Mouse (Mus musculus) kidney, adult 9 months (tissue): ENCODE results near the gene Apex1.
"Not testable (repeated sequence)": the region's sequence is repeated elsewhere in the genome, so short reads cannot be mapped to it uniquely, and the experiment has no call there.

Experiments
- DNase-seq: peaks from one replicate; pipeline ENCODE4 v3.0.0; 2022

The Apex1 gene

GRCm38 (mm10) chr14:50924281-50925064 is at the start of gene Apex1, which contains the start of gene Osgep:
Gene Apex1 (plus strand): TSS chr14:50924968.
Gene Osgep (minus strand): TSS chr14:50924893.
- peak; percentile 98 for DNase-seq

- DNase-seq = no peak
Observed at GRCm38 (mm10) chr14:50875175-50875574, 49.6 kb upstream of the Apex1 start.

DNA sequence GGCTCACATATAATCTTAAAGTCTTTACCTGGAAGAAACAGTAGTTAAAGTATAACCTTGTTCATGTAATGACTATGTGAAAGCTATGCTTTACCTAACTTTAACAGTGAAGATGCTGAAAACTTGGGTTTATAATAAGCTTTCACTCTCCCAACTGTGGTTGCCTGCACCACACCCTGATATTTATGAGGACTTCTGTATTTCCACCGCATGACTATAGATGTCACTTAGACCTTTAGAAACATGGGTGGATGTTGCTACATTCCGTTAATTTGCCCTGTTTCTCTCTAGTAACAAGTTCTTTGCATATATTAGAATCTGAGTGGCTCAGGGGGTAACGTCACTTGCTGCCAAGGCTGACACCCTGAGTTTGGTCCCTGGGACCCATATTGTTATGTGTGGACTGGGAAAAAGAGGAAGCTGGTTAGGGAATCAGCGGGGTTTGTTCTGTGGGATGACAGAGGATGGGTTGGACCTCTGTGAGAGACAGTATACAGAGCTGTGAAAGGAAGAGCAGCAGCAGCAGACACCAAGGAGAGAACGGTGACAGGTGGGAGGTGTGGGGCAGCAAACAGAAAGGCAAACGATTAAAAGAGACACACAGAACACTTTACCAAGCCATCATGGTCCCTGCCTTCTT is 49.1 kb upstream of the Apex1 start:
- no peak for DNase-seq

DNA sequence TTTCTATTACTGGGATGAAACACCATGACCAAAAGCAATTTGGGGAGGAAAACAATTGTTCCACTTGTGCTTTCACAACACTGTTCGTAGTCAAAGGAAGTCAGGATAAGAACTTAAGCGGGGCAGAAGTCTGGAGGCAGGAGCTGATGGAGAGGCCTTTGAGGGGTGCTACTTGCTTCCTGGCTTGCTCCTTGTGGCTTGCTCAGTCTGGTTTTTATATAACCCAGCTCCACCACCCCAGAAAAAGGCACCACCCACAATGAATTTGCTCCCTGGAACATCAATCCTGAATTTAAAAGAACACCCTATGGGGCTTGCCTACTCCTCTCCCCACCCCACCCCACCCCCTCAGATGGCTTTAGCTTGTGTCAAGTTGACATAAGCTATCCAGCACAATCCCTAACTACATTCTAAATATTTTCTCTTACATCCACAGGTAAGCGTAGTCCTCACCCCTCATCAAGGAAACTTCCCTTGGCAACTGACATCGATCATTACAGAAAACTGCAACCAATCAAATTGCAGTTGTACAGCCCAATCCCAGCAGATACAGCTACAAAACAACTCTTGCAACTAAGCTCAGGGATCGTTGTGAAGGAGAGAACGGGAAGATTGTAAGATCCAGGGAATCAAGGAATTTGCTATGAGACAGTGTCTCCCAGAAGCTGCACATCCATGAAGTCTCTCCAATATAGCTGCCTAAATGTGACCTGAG is 48.4 kb upstream of the Apex1 start:
- DNase-seq = no peak

- DNase-seq = no peak
Observed at GRCm38 (mm10) chr14:50891621-50892020, 33.1 kb upstream of the Apex1 start.

DNA sequence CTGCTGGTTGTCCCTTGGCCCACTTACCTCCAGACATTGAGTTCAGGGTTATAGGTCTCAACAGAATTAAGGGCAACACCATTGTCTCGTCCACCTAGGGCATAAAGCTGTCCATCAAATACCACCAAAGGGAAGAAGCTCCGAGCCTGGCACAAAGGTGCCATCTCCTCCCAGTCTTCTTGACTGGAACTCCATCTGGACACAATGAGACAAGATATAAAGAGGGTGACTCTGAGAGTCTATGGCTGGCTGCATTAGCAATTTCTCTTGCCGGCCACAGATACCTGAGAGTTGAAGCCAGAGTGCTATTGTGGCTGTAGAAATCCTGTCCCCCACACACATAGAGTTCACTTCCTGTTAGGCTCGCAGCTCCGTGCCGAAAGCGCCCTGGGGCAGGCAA is 32.7 kb upstream of the Apex1 start:
- DNase-seq = no peak

DNA sequence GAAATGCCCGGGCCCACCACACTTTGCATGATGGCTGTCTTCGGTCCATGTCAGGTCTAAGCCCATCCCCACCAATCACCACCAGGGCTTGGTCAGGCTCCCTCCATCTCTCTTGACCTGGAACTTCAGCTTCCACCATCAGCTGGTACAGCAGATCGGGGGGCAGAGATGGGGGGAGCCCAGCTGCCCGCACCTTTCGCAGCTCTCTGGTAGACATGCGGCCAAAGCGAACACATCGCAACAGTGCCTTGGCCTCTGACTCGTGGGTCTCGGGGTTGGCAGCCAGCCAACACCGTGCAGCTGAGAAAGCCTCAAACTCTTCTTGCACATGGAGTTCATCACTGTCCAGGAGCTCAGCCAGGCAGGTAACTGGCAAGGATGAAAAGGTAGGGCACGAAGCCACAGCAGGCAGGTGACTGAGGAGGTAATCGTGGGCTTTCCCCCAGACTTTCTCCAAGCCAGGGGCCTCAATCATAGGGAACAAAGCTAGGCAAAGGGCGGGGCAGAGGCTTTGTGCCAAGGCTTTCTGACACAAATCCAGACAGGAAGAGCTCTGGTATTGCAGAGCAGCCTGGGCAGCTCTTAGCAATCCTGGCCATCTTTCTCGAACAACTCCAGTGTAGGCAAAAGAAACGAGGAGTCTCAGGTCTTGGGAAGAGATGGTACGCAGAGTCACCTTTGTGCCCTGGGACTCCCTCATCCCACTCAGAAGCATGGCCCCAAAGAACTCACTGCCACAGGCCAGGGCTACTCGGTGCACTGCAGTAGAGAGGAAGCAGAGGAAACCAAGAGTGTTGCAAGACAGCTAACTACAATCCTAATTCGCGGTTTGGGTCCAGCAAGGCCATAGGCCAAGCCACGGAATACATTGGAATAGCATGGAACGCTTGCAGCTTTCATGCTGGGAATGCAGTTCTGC is 32.0 kb upstream of the Apex1 start:
- no peak for DNase-seq

GRCm38 (mm10) chr14:50895407-50895806 is 29.4 kb upstream of the Apex1 start:
- no peak for DNase-seq

- DNase-seq = peak; percentile 57
Observed at GRCm38 (mm10) chr14:50895985-50896746, 28.6 kb upstream of the Apex1 start.

- no peak for DNase-seq
Observed at GRCm38 (mm10) chr14:50896747-50897373, 27.9 kb upstream of the Apex1 start.

DNA sequence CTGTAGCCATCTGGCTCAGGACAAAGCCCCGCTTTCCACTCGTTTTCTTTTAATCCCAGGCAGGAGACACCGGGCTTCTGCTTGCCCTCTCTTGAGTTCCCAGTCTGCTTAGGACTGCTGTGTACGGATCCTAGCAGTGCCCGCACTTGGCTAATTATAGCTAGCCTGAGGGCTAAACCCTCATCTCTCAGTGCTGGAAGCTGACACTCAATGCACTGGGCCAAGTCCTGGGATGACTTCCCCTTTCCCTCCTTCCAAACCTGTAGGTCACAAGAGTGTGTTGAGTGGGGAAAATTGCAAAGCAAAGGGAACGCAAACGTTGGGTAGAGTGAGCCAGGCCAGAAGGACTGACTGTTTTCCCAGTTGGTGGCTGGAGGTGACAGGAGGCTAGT is 27.4 kb upstream of the Apex1 start, which contains the start of gene Klhl33:
Gene Klhl33 (minus strand): TSS at position 134 of the 392 bp plus-strand sequence.
- no peak for DNase-seq

GRCm38 (mm10) chr14:50897992-50898391 is 26.8 kb upstream of the Apex1 start:
- not testable (repeated sequence) for DNase-seq

DNA sequence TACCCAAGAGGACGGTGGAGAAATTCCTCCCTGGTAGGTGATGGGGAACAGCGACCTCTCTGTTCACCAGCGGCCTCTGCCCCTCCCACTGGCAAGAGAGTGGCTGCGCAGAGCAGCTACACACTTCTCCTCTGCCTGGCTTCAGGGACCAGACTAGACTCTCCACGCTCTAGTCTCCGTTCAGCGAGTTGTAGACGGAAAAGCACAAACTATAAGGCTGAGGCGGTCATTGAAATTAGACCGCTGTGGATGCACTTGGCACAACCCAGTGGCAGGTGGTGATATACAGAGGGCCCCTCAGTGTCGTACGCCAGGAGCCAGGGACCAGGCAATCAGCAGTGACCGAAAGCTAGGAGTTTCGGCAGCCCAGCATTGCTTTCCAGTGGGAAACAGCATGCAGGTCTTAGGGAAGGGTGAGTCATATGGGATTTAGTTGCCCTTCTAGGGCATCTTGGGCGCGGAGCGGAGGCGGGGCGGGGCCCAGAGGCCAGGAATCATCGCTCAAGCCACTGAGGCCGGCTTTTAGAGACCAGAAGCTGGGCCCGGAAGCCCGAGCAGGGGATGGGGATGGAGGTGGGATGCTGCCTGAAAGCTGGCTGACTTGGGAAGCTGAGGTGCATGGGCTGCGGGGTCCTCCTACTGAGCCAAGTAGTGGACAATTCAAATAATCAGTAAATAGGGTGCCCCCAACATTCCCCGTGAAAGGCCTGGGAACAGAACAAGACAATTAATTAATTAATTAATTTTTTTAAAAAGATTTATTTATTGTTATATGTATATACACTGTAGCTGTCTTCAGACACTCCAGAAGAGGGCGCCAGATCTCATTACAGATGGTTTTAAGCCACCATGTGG is 20.6 kb upstream of the Apex1 start:
- DNase-seq = no peak

GRCm38 (mm10) chr14:50904828-50905129 is 20.0 kb upstream of the Apex1 start:
- DNase-seq = no peak

DNA sequence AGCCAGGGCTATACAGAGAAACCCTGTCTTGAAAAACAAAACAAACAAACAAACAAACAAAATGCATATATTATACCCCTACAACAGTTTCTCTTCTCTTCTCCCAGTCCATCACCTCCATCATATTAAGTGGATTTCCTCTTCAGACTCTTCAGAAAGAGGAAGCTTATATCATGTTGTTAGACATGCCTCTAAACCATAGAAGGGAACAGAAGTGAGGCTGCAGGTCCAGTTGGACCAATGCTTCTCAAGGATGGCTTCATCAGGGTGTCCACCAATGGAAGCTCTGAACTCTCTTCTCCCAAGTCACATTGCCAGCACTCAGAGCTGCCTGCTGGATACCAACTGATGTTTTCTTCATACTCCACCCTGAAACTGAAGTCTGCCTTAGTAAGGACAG is 19.4 kb upstream of the Apex1 start:
- DNase-seq = not testable (repeated sequence)

DNA sequence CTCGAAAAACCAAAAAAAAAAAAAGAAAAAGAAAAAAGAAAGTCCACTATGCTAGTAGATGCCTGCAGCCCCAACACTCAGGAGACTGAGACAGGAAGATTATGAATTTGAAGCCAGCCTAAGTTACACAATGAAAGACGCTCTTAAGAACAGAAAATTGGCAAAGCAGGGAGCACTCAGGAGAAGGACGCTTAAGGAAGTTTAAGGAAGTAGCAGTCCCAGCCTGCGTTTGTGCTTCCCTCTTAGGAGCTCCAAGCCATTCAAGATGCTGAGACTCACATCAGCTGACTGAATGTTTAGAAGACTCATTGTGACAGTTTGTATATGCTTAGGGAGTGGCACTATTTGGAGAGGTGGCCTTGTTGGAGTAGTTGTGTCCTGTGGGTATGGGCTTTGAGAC is 16.6 kb upstream of the Apex1 start:
- no peak for DNase-seq

GRCm38 (mm10) chr14:50911356-50911755 is 13.4 kb upstream of the Apex1 start:
- no peak for DNase-seq

DNA sequence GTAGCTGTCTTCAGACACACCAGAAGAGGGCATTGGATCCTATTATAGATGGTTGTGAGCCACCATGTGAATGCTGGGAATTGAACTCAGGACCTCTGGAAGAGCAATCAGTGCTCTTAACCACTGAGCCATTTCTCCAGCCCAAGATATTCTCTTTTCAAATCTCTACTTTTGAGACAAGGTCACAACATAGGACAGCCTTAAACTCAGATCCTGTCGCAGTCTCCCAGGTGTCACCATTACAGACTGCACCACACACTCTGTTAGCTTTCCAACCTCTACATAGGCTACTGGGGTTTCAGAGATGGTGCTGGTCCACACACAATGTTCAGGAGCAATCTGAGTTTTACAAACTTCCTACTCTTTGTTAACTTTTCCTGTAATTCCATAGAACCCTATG is 1.3 kb upstream of the Apex1 start:
- not testable (repeated sequence) for DNase-seq

- DNase-seq = no peak
Observed at GRCm38 (mm10) chr14:50925111-50925920, 548 bp downstream of the Apex1 start.

- no peak for DNase-seq
Observed at GRCm38 (mm10) chr14:50927366-50927765, 2.6 kb downstream of the Apex1 start.
